Mouse (Mus musculus) cerebellum, adult 2 months (tissue): ENCODE measurements around the gene Phkg2.

Experiments
- CTCF ChIP-seq: fragments of 200-500 bp; IDR thresholded peaks from 2 replicates; pipeline ENCODE4 v1.5.1; 2011; ENCODE audit warnings: low read depth, mild to moderate bottlenecking, control low read depth, low read length, moderate library complexity, borderline replicate concordance; ENCODE audit not compliant: insufficient read depth
- POLR2A ChIP-seq: fragments of 200-500 bp; IDR thresholded peaks from 2 replicates; pipeline ENCODE4 v1.6.1; 2011; ENCODE audit warnings: low read length, control low read depth, borderline replicate concordance; ENCODE audit not compliant: insufficient read depth

GRCm38 (mm10) chr7:127573503-127574008 lies 416 bp downstream of the Phkg2 start:
- TF ChIP-seq POLR2A, result no peak
- TF ChIP-seq CTCF, result no peak
